Mouse (Mus musculus) ES-Bruce4 (cell line): ENCODE measurements at regions not wholly inside any gene's neighbourhood (a gene's known extent, or its start where the extent isn't known, plus 50 kb on each side); places are given as distances from the start of the nearest gene placed in this dataset.

Experiments
- H3K27ac ChIP-seq: 2 replicates; pipeline ENCODE4 v1.5.1; 2012; ENCODE audit warnings: low read length, inconsistent platforms; ENCODE audit not compliant: insufficient read depth
- H3K27me3 ChIP-seq: 2 replicates; pipeline ENCODE4 v1.6.1; 2012; ENCODE audit warnings: mild to moderate bottlenecking, low read length, inconsistent platforms; ENCODE audit not compliant: control insufficient read depth, poor library complexity, insufficient read depth, severe bottlenecking
- H3K36me3 ChIP-seq: 2 replicates; pipeline ENCODE4 v1.6.1; 2012; ENCODE audit warnings: inconsistent platforms, mild to moderate bottlenecking, low read length, moderate library complexity; ENCODE audit not compliant: control insufficient read depth, poor library complexity, insufficient read depth, severe bottlenecking
- H3K4me1 ChIP-seq: one replicate; pipeline ENCODE4 v1.8.1; 2011; ENCODE audit warnings: low read length; ENCODE audit not compliant: control insufficient read depth, insufficient read depth
- H3K4me3 ChIP-seq: 2 replicates; pipeline ENCODE4 v1.5.1; 2011; ENCODE audit warnings: low read depth, mild to moderate bottlenecking, low read length
- H3K9ac ChIP-seq: 2 replicates; pipeline ENCODE4 v1.6.1; 2012; ENCODE audit warnings: low read depth, mild to moderate bottlenecking, inconsistent platforms; ENCODE audit not compliant: poor library complexity, severe bottlenecking
- H3K9me3 ChIP-seq: replicated peaks from 2 replicates; pipeline ENCODE4 v1.6.1; 2012; ENCODE audit warnings: mild to moderate bottlenecking, low read length, inconsistent platforms; ENCODE audit not compliant: control insufficient read depth, poor library complexity, insufficient read depth, severe bottlenecking
- CTCF ChIP-seq: IDR thresholded peaks from one replicate; pipeline ENCODE4 v1.8.1; 2011; ENCODE audit warnings: low read depth, low read length
- EP300 ChIP-seq: IDR thresholded peaks from 2 replicates; pipeline ENCODE4 v1.6.1; 2011; ENCODE audit warnings: low read depth, low read length; ENCODE audit not compliant: insufficient read depth
- POLR2A ChIP-seq: IDR thresholded peaks from one replicate; pipeline ENCODE4 v1.8.1; 2011; ENCODE audit warnings: low read length; ENCODE audit not compliant: insufficient read depth

DNA sequence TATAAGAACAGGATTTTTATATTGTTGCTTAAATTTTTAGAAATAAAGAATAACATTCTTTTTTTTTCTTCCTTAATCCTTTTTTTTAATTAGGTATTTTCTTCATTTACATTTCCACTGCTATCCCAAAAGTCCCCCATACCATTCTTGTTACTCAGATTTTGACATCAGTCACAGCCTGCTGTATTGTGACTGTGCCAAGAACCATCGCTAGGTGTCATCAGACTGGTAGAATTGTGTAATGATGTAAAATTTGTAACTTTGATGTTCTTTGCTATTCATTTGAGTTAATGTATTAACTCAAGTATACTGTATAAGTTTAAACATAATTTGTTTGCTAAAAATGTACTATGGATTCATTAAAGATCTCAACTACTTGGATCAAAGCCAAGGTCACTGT, 465.0 kb downstream of the Arl4a start:
- H3K9me3 ChIP-seq: no peaks in the 10 kb centered on the region
- H3K4me3 ChIP-seq: no peak overlapping the region
- no peak for TF ChIP-seq CTCF
- TF ChIP-seq EP300: no peak
- no peak for TF ChIP-seq POLR2A
- H3K4me1 ChIP-seq: no peaks in the 10 kb centered on the region
- H3K36me3 ChIP-seq: no peaks in the 10 kb centered on the region
- H3K27me3 ChIP-seq: no peaks in the 10 kb centered on the region
- no peak overlapping the region for H3K9ac ChIP-seq
- no peak overlapping the region for H3K27ac ChIP-seq

DNA sequence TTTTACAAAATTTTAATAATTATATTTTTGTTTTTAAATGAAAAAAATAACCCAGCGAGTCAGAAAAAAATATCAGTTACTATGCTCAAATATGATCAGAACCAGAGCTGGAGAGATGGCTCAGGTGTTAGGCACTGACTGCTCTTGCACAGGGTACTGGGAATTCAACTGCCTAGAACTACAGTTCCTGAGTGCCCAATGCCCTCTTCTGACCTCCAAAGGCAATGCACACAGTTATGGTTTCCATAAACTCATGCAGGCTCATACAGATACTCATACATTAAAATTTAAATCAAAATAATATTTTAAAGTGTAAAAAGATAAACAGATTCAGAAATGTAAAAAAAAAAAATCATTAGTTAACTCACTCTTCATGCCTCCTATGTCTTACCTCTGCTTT, 465.7 kb downstream of the Arl4a start:
- no peak overlapping the region for H3K4me3 ChIP-seq
- no peaks in the 10 kb centered on the region for H3K36me3 ChIP-seq
- no peak overlapping the region for H3K27ac ChIP-seq
- TF ChIP-seq CTCF: no peak
- no peak for TF ChIP-seq EP300
- TF ChIP-seq POLR2A: no peak
- H3K4me1 ChIP-seq: no peaks in the 10 kb centered on the region
- H3K9ac ChIP-seq: no peak overlapping the region
- H3K27me3 ChIP-seq: no peaks in the 10 kb centered on the region
- H3K9me3 ChIP-seq: no peaks in the 10 kb centered on the region

DNA sequence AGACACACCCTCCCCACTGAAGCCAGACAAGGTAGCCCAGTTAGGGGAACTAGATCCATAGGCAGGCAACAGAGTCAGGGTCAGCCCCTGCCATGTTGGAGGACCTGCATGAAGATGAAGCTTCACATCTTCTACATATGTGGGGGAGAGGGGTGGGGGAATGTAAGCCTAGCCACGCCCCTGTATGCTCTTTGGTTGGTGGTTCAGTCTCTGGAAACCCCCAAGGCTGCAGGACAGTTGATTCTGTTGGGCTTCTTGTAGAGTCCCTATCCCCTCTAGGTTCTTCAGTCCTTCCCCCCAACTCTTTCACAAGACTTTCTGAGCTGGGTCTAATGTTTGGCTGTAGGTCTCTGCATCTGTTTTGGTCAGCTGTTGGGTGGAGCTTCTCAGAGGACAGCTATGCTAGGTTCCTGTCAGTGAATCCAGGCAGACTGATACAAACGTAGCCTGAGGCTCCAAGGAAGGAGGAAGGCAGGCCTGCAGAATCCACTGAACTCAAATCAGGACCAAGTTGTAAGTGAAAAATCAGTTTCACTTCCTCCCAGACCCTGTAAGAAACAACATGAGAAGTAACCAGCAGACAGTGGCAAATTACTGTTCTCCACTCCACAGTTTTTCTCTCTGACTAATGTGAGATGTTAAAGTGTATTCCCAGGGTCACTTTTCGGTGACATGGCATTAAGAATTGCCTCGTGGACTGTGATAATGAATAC, 476.9 kb downstream of the Arl4a start:
- Histone ChIP-seq H3K9me3 (no peaks in the 10 kb centered on the region), H3K4me3 (no peak overlapping the region), H3K4me1 (no peaks in the 10 kb centered on the region), H3K27me3 (no peaks in the 10 kb centered on the region), H3K27ac (no peak overlapping the region), H3K9ac (no peak overlapping the region), H3K36me3 (no peaks in the 10 kb centered on the region)
- no peak for TF ChIP-seq EP300

DNA sequence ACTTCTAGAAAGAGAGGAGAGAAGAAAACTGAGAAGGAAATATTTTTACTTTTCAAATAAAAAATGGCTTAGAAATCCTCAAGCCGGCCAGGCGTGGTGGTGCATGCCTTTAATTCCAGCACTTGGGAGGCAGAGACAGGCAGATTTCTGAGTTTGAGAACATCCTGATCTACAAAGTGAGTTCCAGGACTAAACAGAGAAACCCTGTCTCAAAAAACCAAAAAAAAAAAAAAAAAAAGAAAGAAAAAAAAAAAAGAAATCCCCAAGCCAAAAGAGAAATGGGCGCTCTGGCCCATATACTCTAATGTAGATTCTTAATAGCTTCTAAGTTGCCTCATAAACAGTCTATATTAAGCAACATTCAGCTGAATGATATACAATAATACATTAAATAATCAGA, 479.3 kb downstream of the Arl4a start:
- no peaks in the 10 kb centered on the region for H3K36me3 ChIP-seq

DNA sequence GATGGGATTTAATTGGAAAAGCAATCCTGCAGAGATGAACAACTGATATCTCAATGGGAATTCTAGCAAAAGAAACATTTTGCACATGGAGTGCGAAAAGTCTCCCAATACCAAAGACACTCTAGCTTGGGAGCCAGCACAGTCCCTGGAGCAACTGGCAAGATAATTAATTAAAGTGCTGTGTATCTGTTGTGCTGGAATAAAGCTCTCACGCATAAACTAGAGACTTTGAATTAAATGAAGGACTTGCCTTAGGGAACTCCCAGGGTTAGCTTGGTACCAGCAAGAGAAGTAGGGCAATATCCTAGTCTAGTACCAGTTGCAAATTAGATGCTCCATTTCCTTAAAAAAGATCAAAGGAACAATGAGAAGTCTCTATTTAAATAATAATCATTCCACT, 501.5 kb downstream of the Arl4a start:
- Histone ChIP-seq H3K36me3 (no peaks in the 10 kb centered on the region), H3K4me1 (no peaks in the 10 kb centered on the region), H3K27me3 (no peaks in the 10 kb centered on the region), H3K4me3 (no peak overlapping the region), H3K9me3 (peaks cover 3% of the 10 kb centered on the region), H3K9ac (no peak overlapping the region), H3K27ac (no peak overlapping the region)
- TF ChIP-seq EP300: no peak
- TF ChIP-seq CTCF: no peak
- TF ChIP-seq POLR2A: no peak

More for the DNA sequence above, 479.3 kb downstream of the Arl4a start:
- Histone ChIP-seq H3K27me3 (no peaks in the 10 kb centered on the region), H3K4me1 (no peaks in the 10 kb centered on the region), H3K4me3 (no peak overlapping the region), H3K9ac (no peak overlapping the region), H3K9me3 (no peaks in the 10 kb centered on the region), H3K27ac (no peak overlapping the region)
- TF ChIP-seq POLR2A: no peak

DNA sequence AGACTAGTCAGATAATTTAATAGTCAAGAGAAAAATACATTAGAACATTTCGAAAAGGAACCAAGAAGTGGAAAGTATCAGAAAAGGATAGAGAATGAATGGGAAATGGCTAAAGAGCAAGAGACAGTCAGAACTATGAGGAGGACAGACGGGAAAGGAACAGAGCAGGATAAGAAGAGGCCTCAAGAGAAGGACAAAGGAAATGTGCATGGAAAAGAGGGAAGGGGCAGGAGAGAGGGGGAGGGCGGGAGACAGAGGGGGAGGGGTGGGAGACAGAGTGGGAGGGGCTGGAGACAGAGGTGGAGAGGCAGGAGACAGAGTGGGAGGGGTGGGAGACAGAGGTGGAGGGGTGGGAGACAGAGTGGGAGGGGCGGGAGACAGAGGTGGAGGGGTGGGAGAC, 509.7 kb downstream of the Arl4a start:
- H3K27ac ChIP-seq: no peak overlapping the region
- no peaks in the 10 kb centered on the region for H3K27me3 ChIP-seq
- TF ChIP-seq CTCF: no peak
- no peaks in the 10 kb centered on the region for H3K9me3 ChIP-seq
- no peaks in the 10 kb centered on the region for H3K36me3 ChIP-seq
- no peak overlapping the region for H3K9ac ChIP-seq
- H3K4me1 ChIP-seq: no peaks in the 10 kb centered on the region
- no peak overlapping the region for H3K4me3 ChIP-seq

DNA sequence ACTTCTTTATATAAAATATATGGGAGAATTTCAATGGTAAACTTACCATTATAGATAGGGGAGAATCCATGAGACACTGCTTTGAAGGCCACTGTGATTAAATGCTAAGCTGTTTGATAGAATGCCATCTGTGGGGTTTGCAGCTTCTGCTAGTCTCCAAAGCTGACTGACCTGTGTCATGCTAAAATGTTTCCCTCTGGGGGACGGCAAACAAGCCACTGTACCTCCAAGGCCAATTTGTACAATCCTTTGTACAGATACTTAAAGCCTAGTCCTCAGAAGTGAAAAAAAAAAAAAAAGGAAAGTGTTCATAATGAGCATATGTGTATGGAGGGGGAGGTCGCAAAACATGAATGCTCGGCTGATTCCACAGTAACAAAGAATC, 510.6 kb downstream of the Arl4a start:
- TF ChIP-seq EP300: no peak
- no peak for TF ChIP-seq POLR2A
- TF ChIP-seq CTCF: no peak
- H3K27me3 ChIP-seq: no peaks in the 10 kb centered on the region
- no peak overlapping the region for H3K4me3 ChIP-seq
- no peaks in the 10 kb centered on the region for H3K9me3 ChIP-seq
- H3K9ac ChIP-seq: no peak overlapping the region
- no peaks in the 10 kb centered on the region for H3K4me1 ChIP-seq
- H3K36me3 ChIP-seq: no peaks in the 10 kb centered on the region
- H3K27ac ChIP-seq: no peak overlapping the region
